Mouse (Mus musculus) macrophage (primary cell): Measurements from ENCODE around the gene Crabp1. TPM values are rescaled to one million over a fixed set of nuclear protein-coding genes. Genes with fewer than 3 reads are reported as not detected.

Experiments used
- H3K27ac ChIP-seq: fragments of 350-480 bp; formaldehyde crosslinking; 2 replicates; pipeline ENCODE4 v1.9.0; 2021
- H3K36me3 ChIP-seq: fragments of 350-480 bp; formaldehyde crosslinking; 2 replicates; pipeline ENCODE4 v1.9.0; 2021; ENCODE audit errors: inconsistent target
- H3K4me3 ChIP-seq: fragments of 350-480 bp; formaldehyde crosslinking; 2 replicates; pipeline ENCODE4 v1.9.0; 2021; ENCODE audit errors: inconsistent target
- H3K79me2 ChIP-seq: fragments of 350-480 bp; formaldehyde crosslinking; 2 replicates; pipeline ENCODE4 v1.9.0; 2021; ENCODE audit errors: inconsistent target
- WGBS: methylation state at CpG from one replicate; pipeline ENCODE4 v1.1.7; 2026; ENCODE audit warnings: inconsistent platforms; ENCODE audit not compliant: missing documents; 5-methylcytosine and 5-hydroxymethylcytosine counted together
- polyA plus RNA-seq: library from polyadenylated mRNA; stranded (reverse); fragments of 250-400 nt; gene quantifications from 3 replicates; pipeline ENCODE4 v1.2.4, GENCODE M21; 2018; ENCODE audit warnings: inconsistent platforms

Gene Crabp1
- polyA plus RNA-seq, 1 experiment from 2014 or later = not detected

DNA sequence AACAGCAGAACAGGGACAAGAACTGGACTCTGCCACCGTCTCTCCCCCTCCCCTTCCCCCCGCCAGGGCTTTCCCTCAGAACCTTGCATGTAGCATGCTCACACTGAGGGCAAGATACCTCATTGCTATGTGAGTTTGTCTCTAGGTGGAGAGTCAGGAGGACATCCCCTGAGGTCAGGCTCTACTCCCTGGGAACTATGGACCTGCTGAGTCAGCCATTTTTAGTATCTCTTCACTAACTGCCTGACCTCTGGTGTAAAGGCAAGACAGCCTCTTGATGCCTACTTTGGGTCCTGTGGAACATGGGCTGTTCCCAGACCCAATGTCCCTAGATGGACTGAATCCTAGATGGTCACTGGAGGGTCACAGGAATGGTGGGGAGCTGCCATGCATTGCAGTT, 12.9 kb upstream of the Crabp1 start:
- H3K36me3 ChIP-seq = no peaks in the 10 kb centered on the region
- 80% methylated on average over 2 of the region's 2 CpGs for WGBS
- no peak overlapping the region for H3K27ac ChIP-seq
- H3K4me3 ChIP-seq = no peak overlapping the region
- no peaks in the 10 kb centered on the region for H3K79me2 ChIP-seq

DNA sequence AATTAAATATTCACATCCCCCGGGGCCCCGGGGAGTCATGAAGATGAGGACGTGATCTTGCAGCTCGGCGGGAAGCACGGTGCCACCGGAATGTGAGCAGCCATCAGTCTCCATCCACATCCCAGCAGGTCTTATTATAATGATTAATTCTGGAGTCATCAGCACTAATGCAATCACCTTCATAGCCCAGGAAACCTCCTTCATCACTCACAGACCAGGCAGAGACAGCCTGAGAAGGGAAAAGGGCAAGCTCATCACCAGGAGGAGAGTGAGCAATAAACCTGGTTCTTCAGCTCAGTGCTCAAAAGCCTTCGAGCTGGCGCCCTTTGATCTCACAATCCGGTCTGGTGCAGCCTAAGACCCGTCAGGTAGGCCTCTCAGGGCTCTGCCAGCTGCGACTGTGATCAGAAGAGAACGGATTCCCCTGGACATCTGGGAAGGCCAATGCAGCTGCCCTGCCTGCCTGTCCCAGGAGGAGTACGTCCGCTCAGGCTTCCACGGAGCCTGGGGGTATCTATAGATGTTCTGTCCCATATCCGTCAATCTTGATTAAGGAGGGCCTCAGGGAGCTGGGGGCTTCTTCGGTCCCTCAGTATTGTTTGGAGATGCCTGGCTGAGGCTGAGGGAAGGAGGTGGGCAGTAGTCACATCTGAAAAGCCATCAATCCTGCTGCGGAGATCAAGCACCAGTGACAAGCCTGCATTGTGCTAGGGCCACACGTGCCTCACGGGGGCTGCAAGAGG, 12.2 kb upstream of the Crabp1 start:
- no peaks in the 10 kb centered on the region for H3K36me3 ChIP-seq
- no peak overlapping the region for H3K27ac ChIP-seq
- no peak overlapping the region for H3K4me3 ChIP-seq
- no peaks in the 10 kb centered on the region for H3K79me2 ChIP-seq
- 81% methylated on average over 21 of the region's 21 CpGs for WGBS

DNA sequence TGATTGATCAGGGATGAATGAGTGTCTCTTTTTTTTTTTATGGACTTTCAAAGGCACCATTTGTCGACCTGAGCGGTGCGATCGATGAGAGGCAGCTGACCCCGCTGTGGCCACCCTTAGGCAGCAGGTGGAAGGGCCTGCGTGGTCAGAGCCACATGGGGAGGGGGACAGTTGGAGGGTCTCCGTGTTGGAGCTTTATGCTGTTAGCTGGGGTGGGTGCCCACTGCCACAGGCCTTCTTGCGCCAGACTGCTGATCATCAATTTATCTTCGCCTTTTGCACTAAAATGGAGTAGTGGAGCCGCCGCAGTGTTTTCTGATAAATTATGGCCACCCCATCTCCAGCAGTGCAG, 11.6 kb upstream of the Crabp1 start:
- Histone ChIP-seq H3K79me2 (no peaks in the 10 kb centered on the region), H3K36me3 (no peaks in the 10 kb centered on the region), H3K4me3 (no peak overlapping the region), H3K27ac (no peak overlapping the region)
- WGBS = 64% methylated on average over 10 of the region's 11 CpGs

DNA sequence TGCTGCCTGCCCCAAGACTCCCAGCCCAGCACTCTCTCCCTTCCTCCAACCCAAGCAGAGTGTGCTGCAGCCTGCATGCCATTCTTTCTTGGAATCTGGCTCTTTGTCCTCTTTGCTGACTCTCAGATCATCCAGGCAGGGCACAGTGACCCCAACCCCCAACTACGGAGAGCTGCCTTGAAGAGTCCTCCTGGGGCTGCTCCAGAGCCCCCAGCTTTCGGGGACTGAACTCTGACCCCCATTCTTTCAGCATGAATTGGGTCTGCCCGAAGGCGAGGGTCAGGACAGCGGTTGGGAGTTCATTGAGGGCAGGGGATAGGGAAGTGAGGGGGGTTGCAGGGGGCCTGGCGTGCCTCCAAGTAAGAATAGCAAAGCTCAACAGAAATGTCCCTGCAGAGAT, 5.0 kb upstream of the Crabp1 start:
- no peaks in the 10 kb centered on the region for H3K79me2 ChIP-seq
- H3K36me3 ChIP-seq = no peaks in the 10 kb centered on the region
- H3K4me3 ChIP-seq = no peak overlapping the region
- no peak overlapping the region for H3K27ac ChIP-seq
- 70% methylated on average over 6 of the region's 6 CpGs for WGBS

DNA sequence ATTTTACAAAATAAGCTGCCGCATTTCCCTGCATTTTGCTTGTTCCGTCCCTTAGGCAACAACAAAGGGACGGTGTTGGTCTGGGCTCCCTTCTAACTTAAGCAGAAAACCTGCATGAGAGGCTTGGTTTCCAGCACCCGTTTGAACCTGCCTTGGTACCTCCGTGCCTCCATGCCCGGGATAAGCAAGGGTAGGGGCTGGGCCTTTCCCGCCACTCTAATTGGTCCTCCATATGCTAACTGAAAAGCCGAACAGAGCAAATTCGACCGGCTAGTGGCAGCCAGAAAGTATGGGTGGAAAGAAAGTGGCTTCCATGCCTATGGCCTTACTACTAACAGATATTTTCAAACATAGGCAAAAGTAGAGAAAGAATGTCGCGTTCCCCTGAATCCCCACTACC, 457 bp upstream of the Crabp1 start:
- no peak overlapping the region for H3K27ac ChIP-seq
- WGBS = 35% methylated on average over 12 of the region's 12 CpGs
- no peak overlapping the region for H3K4me3 ChIP-seq
- H3K79me2 ChIP-seq = no peaks in the 10 kb centered on the region
- no peaks in the 10 kb centered on the region for H3K36me3 ChIP-seq

DNA sequence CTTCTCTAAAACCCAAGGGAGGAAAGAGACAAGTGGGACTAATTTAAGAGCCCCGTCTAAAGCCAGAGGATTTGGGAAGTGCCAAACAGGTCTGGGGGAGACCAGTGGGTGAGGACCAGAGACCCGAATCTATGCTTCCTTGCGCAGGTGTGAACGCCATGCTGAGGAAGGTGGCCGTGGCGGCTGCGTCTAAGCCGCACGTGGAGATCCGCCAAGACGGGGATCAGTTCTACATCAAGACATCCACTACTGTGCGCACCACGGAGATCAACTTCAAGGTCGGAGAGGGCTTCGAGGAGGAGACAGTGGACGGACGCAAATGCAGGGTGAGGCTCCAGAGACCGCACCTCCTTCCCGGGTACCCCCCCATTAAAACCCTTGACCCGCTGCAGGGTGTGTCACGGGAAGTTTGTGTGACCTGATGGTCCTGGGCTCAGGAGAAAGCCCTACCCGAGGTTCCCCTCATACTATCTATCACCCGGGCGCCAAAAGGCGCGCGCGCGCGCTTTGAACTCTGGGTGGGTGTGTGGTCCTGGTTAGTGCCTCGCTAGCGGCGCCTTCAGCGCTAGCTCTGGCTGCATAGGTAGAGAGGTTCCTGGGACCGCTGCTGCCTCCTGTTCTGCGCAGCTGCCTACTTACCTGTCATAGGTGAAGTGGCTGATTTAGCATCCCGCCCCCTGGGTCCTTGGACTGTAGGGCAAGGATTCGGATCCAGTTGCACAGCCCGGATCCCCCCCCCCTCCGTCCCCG, 963 bp downstream of the Crabp1 start:
- H3K4me3 ChIP-seq = no peak overlapping the region
- no peaks in the 10 kb centered on the region for H3K79me2 ChIP-seq
- 4% methylated on average over 41 of the region's 41 CpGs for WGBS
- H3K27ac ChIP-seq = no peak overlapping the region
- H3K36me3 ChIP-seq = no peaks in the 10 kb centered on the region

DNA sequence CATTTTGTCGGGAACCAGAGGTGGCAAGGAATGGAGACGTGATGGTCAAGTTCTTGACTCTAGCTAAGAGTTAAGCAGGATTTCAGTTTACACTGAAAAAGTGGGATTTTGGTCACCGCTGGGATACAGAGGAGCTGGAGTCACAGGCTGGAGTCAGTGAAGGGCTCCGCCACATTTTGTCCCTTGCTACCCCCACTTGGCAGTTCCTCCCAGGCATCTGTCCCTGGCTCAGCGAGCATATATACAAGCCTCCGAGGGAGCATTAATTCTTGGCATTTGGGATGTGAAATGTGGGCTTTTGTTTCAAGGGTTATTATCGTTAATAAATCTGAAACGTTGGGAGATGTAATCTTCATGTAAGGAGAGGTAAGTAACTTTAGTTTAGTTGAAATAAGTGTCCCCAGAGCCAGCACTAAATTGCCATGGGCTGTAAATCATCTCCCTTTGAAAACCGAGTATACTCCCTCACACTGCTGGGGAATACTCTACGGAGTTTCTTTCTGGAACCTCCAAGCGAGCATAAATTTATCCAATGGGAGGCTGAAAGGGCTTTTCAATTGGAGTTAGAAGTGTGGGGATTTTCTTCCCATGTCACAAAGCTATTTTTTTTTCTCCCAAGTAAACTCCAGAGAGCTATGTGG, 5.7 kb downstream of the Crabp1 start:
- Histone ChIP-seq H3K79me2 (no peaks in the 10 kb centered on the region), H3K27ac (no peak overlapping the region), H3K4me3 (no peak overlapping the region), H3K36me3 (no peaks in the 10 kb centered on the region)
- 72% methylated on average over 11 of the region's 11 CpGs for WGBS

DNA sequence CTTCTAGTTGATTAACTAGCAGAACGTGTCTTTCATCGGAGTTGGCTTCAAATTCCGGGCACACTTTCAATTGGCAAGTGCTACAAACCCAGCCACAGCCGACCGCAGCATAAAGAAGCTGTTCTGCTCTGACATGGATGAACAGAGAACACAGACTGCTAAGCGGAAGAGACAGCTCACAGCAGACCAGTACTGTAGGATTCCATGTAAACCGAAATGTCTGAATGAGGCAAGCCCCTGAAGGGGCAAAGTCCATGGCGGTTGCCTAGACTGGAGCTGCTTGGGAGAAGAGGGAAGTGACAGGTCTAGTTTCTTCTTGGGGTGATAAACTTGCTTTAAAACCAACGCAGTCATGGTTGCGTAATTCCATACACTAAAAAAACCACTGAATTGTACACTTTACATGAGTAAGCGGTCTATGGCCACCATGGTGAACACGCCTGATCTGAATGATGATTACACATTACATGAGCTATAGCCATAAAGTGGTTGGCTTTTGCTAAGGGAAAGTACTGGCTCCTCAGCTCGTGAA, 12.0 kb downstream of the Crabp1 start:
- no peak overlapping the region for H3K4me3 ChIP-seq
- 64% methylated on average over 13 of the region's 13 CpGs for WGBS
- no peak overlapping the region for H3K27ac ChIP-seq
- no peaks in the 10 kb centered on the region for H3K79me2 ChIP-seq
- H3K36me3 ChIP-seq = no peaks in the 10 kb centered on the region

DNA sequence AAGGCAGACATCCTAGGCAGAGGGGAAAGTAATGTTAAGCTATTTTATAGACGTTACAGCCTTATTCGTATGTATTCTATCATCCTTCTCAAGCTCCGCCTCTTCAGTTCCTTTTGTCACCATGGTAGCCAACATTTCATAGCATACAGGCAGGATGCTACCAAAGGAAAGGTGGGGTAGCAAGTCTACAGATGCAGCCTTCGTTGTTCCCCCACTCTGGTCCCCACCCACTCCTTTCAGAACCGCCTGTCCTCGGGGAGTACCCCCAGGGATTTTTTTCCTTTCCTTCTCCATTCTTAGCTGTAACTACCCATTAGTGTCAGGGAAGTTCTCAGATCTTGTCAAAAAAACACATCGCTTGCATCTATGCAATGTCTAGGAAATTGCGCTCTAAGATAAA, 14.7 kb downstream of the Crabp1 start:
- 86% methylated on average over 8 of the region's 8 CpGs for WGBS
- Histone ChIP-seq H3K36me3 (no peaks in the 10 kb centered on the region), H3K79me2 (no peaks in the 10 kb centered on the region), H3K27ac (no peak overlapping the region), H3K4me3 (no peak overlapping the region)

DNA sequence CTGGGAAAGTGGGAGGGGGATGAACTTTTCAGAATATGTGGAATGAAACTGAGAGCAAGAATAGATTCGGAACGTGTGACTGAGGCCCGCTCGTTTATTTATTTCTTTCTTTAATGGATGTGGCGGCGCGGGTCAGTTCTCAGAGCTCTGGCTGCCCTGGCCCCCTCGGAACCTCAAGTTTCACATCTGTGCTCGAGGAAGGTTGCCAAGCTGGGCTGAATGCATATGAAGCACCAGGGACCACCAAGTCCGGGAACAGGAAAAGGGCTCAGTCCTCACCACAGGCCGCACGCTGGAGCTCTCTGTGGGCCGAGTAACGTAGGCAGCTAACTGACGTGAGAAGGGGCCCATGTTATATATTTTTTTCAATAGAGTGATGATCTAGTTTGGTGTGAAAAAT, 18.0 kb downstream of the Crabp1 start:
- H3K36me3 ChIP-seq = no peaks in the 10 kb centered on the region
- 90% methylated on average over 15 of the region's 15 CpGs for WGBS

DNA sequence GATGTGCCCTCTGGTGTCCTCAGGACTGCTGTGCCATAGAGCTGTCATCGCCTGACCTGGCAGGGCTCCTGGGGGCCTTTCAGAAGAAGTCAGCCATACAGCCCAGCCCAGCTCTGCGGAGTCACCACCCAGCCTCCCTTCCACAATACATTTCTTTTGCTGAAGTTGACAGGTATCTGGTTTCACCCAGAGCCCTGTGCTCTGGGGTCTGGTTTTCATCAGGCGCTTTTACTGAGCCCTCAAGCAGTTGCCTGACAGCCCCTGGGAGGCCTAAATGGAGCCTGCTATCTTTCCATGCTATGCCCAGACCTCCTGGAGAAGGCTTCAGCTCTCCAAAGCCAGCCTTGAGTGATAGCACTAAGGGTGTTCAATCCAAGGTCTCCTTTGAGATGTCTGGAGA, 19.5 kb downstream of the Crabp1 start:
- Histone ChIP-seq H3K4me3 (no peak overlapping the region), H3K79me2 (no peaks in the 10 kb centered on the region), H3K27ac (no peak overlapping the region), H3K36me3 (no peaks in the 10 kb centered on the region)
- WGBS = 80% methylated on average over 3 of the region's 3 CpGs

More for the DNA sequence above, 18.0 kb downstream of the Crabp1 start:
- Histone ChIP-seq H3K4me3 (no peak overlapping the region), H3K27ac (no peak overlapping the region), H3K79me2 (no peaks in the 10 kb centered on the region)

DNA sequence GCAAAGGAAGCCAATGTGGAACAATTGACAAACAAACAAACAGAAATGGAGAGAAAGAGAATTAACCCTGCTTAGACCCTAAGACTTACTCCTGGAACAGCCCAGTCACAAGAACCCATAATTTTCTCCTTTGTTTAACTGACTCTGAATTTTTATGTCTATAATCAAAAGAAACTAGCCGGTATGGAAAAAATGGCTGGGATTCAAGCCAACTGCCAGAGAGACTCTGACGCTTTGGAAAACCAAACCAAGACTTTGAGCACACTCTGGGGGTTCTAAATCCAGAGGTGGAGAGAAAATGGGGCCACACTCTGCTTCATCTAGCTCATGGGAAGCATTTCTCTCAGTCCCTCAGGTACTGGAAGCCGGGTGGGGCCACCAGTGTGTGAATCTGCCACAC, 20.7 kb downstream of the Crabp1 start:
- no peak overlapping the region for H3K27ac ChIP-seq
- H3K4me3 ChIP-seq = no peak overlapping the region
- H3K79me2 ChIP-seq = no peaks in the 10 kb centered on the region
- 94% methylated on average over 3 of the region's 3 CpGs for WGBS
- H3K36me3 ChIP-seq = no peaks in the 10 kb centered on the region

DNA sequence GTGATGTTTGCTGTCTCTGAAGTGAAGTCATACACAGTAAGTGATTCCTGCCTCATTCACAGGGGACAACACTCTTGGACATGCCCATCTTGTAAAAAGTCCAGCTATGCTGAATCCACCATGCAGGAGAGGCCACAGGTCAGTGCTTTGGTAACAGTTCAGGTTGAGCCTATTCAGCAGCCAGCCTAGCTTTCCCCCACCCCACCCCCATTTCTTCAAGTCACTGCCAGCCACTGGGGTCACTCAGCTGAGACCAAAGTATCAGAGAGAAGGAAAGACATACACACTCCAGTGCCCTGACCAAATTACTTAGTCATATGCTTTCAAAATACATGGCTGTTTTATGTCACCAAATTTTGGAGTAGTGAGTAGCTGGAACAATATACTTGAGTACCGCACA, 21.5 kb downstream of the Crabp1 start:
- Histone ChIP-seq H3K36me3 (no peaks in the 10 kb centered on the region), H3K27ac (no peak overlapping the region), H3K79me2 (no peaks in the 10 kb centered on the region), H3K4me3 (no peak overlapping the region)
- WGBS = 100% methylated on average over 1 of the region's 1 CpGs

DNA sequence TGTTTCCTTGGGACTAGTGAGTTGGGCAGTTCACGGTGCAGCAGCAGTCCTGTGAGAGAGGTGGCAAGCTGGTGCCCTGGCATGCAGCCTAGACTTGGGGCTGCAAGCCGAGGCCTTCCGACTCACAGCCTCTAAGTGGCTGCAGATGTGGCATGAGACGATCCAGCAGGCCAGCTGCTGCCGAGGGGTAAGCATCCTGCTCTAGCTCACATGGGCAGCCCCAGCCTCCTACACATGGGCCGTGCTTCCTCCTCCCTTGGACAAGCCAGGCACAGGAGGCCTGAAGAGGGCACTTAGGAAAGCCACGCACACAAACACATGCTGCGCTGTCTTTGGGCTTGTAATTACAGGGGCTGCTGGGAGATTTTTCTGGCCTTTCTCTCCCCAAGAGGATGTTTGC, 23.2 kb downstream of the Crabp1 start:
- H3K27ac ChIP-seq = no peak overlapping the region
- H3K36me3 ChIP-seq = no peaks in the 10 kb centered on the region
- H3K4me3 ChIP-seq = no peak overlapping the region
- 52% methylated on average over 8 of the region's 8 CpGs for WGBS
- H3K79me2 ChIP-seq = no peaks in the 10 kb centered on the region

DNA sequence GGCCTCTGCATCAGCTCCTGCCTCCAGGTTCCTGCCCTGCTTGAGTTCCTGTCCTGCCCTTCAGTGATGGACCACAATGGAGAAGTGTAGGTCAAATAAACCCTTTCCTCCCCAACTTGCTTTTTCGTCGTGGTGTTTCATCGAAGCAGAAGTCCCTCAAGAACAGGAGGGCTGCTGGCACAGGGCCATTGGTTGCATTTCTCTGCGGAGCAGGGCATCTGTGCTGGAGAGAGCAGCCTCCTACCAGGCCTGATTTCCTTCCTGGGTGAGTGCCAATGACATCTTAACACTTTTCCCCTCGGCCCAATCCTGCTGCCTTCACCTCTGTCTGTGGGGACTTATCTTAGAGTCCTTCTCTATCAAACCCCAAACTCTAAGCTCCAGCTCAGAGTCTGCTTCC, 25.7 kb downstream of the Crabp1 start:
- H3K4me3 ChIP-seq = no peak overlapping the region
- 14% methylated on average over 5 of the region's 5 CpGs for WGBS
- H3K27ac ChIP-seq = no peak overlapping the region
- no peaks in the 10 kb centered on the region for H3K36me3 ChIP-seq
- no peaks in the 10 kb centered on the region for H3K79me2 ChIP-seq
